Mouse (Mus musculus) layer of hippocampus, adult 2 months (tissue): ENCODE measurements at regions not wholly inside any gene's neighbourhood (a gene's known extent, or its start where the extent isn't known, plus 50 kb on each side); places are given as distances from the start of the nearest gene placed in this dataset.

Source experiments
- DNase-seq, 2 experiments: peaks; one replicate each; pipeline ENCODE4 v3.0.0; 2022; ENCODE audit warnings: low spot score in 2 of 2
- H3K27ac ChIP-seq: fragments of 200-600 bp; 2 replicates; pipeline ENCODE4 v1.8.1; 2022
- H3K4me3 ChIP-seq: fragments of 200-600 bp; 2 replicates; pipeline ENCODE4 v1.8.1; 2022; ENCODE audit warnings: mild to moderate bottlenecking
- CTCF ChIP-seq: fragments of 200-600 bp; conservative IDR thresholded peaks from 2 replicates; pipeline ENCODE4 v1.8.1; 2022; ENCODE audit warnings: antibody characterized with exemption, mild to moderate bottlenecking, moderate library complexity

DNA sequence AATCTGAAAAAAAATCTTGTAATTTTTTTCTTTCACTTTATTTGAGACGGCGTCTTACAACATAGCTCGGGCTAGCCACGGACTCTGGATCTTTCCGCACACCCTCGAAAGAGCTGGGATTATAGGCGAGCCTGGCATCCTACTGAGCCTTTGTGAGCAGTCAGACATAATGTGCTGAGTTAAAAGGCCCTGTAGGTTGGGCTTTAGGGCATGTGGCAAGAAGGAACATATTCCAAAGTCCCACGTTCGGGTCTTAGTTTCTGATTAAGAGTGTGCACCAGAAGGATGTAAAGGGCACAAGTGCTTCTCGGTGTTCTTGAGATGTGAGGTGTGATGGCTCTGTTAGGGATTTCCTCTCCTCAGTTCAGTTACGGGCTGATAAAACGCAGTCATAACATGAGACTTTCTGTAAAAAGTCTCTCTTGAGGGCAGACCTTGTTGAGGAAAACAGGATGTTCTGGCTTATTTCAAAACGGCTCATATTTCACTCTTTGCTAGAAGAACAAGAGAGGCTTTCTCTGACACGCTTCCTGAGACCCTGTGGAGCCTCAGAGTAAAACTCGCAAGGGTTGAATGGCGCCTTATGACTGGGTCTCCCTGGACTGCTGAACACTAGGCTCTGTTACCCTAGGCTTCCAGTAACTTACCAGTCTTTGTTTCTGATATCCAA lies 654.6 kb downstream of the Stpg2 start:
- no peak for TF ChIP-seq CTCF
- Histone ChIP-seq H3K27ac (no peak overlapping the region), H3K4me3 (no peak overlapping the region)
- no peak for DNase-seq

DNA sequence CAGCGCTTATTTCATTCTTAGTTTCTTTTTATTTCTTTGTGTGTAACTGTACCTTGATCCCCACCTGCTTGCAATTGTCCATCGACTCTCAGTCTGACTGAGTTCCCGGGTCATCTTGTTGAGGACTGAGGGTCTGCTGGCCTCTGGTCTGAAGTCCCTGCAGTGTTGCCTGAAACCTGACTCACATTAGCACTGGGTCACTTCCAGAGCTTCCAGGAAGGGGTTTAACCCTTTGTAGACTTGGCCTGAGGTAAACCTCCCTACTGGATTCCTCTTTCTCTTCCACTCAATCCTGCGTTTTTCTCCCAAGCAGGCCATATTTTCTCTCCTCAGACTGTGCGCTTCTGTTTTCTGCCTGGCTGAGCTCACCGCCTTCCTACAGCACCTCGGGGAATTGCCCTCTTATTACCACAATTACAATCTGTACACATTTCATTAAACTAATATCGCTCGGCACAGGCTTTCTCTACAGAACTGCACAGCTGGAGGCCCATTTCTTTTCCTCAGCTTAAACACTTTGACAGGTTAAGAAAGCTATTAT lies 655.4 kb downstream of the Stpg2 start:
- no peak for DNase-seq
- no peak for TF ChIP-seq CTCF
- no peak overlapping the region for H3K4me3 ChIP-seq

DNA sequence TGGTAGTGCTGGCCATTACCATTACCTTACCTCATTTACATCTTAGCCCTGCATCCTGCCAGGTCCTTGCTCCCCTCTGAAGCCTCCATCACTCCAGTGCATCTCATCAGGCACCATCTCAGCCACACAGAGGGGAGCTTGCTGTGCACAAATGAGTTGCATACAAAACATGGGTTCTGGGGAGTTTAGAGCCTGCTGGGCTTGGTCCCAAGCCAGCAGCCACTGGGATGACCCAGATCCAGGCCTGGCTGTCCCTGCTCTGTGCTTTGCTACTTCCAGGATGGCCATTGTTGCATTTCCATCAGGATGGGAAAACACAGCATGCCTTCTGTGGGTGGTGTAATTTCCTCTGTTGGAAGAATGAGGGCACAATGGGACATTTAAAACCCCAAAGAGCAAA lies 660.8 kb downstream of the Stpg2 start:
- Histone ChIP-seq H3K4me3 (no peak overlapping the region), H3K27ac (no peak overlapping the region)
- TF ChIP-seq CTCF = no peak
- DNase-seq = no peak

More for the DNA sequence above, 655.4 kb downstream of the Stpg2 start:
- no peak overlapping the region for H3K27ac ChIP-seq

DNA sequence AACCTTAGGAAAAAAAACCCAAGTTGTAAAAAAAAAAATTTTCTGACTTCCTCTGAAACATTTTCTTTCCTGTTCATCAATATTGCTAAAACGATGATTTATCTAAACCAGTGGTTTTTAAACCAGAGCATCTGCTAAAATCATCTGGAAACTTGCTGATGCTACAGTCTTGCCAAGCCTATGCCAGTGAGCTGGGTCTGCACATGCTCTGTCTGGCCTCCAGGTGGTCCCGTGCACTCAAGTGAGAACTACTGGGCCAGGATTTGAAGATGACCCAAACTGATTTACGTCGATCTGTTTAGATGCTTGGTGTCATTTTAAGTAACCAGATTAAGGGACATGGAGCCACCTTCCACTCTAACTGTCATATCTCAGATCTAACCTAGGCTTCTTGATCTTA lies 661.5 kb downstream of the Stpg2 start:
- DNase-seq = no peak
- no peak overlapping the region for H3K4me3 ChIP-seq
- TF ChIP-seq CTCF = no peak; the same call in 1 of the 2 replicates
- H3K27ac ChIP-seq = no peak overlapping the region

DNA sequence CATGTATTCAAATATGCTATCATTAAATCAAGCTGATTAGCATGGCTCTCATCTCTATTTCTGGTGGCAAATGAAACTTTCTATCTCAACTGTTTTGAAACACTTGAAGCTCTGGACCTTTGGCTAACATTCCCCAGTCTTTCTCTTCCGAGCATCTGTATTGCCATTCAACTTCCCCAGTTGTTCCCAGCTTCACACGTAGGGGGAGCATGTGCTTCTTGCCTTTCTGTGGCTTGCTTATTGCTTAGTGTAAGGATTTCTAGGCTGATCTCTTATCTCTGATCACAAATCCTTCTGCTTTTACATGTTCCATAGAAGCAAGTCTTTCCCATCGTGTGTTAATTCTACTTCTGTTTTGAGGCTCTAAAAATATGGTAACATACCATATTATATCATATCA lies 662.0 kb downstream of the Stpg2 start:
- H3K27ac ChIP-seq = no peak overlapping the region
- DNase-seq = no peak
- TF ChIP-seq CTCF = no peak; the same call in 1 of the 2 replicates
- no peak overlapping the region for H3K4me3 ChIP-seq

DNA sequence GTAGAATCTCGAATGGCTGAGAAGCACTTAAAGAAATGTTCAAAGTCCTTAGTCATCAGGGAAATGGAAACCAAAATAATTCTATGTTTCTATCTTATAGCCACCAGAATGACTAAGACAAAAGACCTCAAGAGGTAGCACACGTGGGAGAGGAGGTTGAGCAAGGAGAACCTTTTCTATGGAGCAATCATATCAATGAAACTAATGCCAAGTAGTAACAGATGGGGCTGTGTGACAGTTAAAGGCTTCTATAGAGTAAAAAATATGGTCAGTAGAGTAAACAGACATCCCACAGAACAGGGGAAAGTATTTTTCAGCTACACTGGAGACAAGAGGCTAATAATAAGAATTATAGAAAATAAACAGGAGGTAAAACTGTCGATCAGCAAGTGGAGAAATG lies 664.3 kb downstream of the Stpg2 start:
- Histone ChIP-seq H3K4me3 (no peak overlapping the region), H3K27ac (no peak overlapping the region)
- TF ChIP-seq CTCF = no peak
- DNase-seq = no peak

DNA sequence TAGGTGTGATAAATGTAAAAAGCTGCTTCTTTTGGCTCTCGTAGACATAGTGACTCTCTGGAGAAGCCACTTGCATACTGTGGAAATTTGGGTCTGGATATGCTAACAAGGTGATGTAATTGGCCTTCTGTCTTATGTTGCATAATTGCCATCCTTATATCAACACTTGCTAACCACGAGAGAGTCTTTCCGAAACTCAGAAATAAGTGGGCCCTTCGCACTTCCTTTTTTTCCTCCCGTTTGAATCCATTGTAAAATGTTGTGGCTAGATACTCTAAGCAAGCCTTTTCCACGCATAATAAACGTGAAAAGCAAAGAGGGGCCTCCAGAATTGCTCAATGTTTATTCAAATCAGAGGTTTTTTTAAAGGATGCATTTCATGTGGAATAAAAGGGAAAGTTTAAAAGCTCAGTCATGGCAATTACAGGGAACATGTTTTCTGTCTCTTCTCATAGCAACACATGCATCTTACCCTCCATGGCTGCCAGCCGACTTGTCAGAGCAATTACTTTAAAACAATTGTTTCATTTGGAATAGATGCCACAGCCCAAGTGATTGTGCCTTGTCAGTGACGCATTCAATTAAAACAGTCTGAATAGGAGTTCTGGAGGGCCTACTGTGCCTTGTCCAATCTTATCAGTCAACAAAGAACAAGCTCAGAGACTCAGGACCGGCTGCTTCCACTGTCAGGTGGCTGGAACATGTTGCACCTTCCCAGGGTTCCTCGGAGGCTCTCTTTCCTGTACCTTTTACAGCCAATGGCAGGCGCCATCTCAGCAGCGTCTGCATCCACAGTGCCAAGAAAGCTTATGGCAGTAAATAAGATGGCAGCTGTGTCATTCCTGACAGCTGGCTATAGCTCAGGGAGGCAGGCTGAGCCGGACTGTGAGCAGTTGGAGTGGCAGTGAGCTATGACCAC lies 680.7 kb downstream of the Stpg2 start:
- Histone ChIP-seq H3K4me3 (no peak overlapping the region), H3K27ac (peak overlapping the region; percentile 56)
- peak in 1 of 2 experiments; percentile 3 for DNase-seq
- TF ChIP-seq CTCF = no peak

DNA sequence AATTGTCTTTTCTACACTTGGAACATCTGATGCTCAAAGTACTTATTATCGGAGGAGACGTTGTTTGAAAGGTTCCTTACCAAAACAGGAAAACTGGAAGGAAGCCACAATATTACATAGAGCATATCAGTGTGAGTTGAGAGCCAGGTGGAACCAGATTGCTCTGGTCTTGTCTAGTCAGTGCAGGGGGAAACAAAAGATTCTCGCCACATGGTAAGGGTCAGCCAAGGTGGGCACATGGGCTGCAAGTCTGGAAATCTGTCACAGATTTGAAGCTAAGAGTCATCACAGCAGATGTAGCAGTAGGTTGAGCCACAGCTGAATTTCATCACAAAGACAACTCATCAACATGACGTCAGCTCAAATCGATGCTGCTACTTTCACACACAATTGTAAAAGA lies 681.8 kb downstream of the Stpg2 start:
- H3K4me3 ChIP-seq = no peak overlapping the region
- H3K27ac ChIP-seq = no peak overlapping the region
- no peak for DNase-seq
- no peak for TF ChIP-seq CTCF

DNA sequence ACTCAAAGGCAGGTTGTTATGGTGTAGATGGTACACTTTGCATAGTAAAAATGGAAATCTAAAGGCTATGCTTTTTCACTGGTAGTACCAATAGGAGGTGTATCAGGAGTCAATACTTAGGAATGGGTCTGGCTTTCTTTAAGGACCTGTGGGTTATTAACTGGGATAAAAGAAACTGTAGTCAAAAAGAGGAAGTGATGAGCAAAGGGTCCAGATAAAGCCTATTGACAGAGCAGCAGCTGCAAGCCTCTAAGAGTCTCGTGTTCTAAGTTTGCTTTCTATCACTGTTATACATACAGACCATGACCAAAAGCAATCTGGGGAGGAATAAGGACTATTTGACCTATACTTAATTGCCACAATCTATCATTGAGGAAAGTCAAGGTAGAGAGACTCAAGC lies 683.0 kb downstream of the Stpg2 start:
- no peak overlapping the region for H3K27ac ChIP-seq
- DNase-seq = no peak
- no peak for TF ChIP-seq CTCF
- H3K4me3 ChIP-seq = no peak overlapping the region

DNA sequence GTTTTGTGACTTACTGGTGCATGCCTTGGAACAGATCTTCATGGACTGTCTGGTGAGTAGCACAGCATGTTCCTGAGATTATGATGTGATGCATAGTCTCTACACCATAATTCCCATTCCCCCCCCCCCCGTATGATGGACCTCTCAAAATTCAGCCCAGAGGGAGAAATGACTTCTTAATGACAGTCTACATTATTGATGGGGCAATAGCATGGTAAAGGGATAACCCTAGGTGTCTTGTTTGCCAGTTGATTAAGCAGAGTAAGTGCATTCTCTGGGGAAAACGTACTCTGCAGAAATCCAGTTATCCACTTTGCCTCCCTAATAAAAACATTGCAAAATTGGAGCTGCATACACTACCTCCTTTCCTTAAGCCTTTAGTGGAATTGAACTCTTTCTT lies 684.7 kb downstream of the Stpg2 start:
- Histone ChIP-seq H3K4me3 (no peak overlapping the region), H3K27ac (no peak overlapping the region)
- no peak for DNase-seq
- no peak for TF ChIP-seq CTCF

DNA sequence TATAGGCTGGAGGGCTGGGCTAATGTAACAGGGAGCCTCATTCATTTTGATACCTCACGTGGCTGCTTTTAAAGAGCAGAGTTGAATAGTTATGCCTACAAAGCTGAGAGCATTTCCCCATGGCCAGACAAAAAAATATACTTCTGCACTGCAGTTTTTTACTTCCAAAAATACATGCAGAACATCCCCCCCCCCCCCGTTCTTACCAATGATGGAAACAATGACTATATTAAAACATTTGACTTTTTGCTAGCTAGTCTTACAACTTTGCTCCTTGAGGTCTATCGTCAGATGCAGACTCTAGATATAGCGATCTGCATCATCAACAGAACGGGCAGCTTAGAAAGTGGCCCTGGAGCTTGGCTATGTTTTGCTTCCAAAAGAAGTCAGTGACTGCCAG lies 692.4 kb downstream of the Stpg2 start:
- H3K4me3 ChIP-seq = no peak overlapping the region
- DNase-seq = no peak
- no peak overlapping the region for H3K27ac ChIP-seq
- TF ChIP-seq CTCF = no peak

DNA sequence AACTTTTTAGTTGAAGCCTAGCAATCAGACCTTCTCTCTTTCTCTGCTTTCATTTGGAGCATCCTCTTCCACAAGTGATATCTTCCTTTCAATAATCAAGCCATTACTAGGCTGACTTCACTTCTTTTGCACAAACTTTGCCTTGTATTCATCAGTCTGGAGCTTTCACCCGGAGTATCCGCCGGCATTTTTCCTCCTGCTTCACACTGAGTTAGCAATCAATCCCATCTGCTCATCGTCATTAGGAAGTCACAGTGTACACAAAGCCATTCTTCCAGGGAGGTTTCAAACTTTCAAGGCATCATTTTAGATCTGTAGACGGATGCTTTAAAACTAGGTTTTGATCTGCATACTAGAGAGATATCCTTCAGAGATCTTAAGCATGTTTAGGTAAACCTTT lies 693.7 kb downstream of the Stpg2 start:
- TF ChIP-seq CTCF = no peak
- Histone ChIP-seq H3K27ac (no peak overlapping the region), H3K4me3 (no peak overlapping the region)
- no peak for DNase-seq

DNA sequence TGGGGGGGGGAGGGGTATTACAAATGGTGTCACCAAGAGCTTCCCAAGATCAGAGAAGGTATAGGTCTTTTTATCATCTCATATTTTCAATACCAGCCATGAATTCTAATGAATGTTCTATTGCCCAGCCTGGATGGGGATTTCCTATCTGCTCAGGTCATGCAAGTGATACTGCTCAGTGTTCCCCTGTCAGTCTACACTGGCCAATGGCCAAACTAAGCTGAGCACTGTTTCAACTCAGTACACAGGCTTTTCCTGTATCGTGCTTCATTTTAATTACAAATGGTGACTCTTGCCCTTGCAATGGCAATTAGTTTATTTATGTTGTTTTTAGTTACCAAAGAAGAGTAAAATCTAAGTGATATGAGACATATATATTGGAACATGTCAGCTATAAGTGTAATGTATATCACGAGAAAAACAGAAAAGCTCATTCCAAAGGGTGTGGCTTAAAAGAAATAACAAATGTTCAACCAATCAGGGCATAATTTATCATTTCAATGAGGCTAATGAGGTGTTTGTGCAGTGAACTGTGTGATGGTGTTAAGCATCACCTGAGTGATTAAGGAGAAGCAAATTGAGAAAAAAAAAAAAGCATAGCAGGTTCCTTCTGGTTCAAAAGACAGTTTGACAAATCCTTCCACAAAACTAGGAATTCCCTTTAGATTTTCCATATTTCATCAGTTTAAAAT lies 708.3 kb downstream of the Stpg2 start:
- H3K27ac ChIP-seq = no peak overlapping the region
- no peak for DNase-seq
- no peak overlapping the region for H3K4me3 ChIP-seq
- no peak for TF ChIP-seq CTCF
